Mouse (Mus musculus): ENCODE data around the gene Cltrn.

Cltrn gene

GRCm38 (mm10) chrX:164088582-164088981, at the start of gene Cltrn:
TSS of gene Cltrn (plus strand) at chrX:164088830.
- no peak for DNase-seq

GRCm38 (mm10) chrX:164038882-164039281, 49.7 kb upstream of the Cltrn start:
- no peak for DNase-seq

- DNase-seq: no peak
These were observed 46.6 kb upstream of the Cltrn start for GRCm38 (mm10) chrX:164042069-164042468.

GRCm38 (mm10) chrX:164046736-164047135, 41.9 kb upstream of the Cltrn start:
- DNase-seq: no peak

GRCm38 (mm10) chrX:164055726-164056125, 32.9 kb upstream of the Cltrn start:
- no peak for DNase-seq

GRCm38 (mm10) chrX:164058523-164058922, 30.1 kb upstream of the Cltrn start:
- no peak for DNase-seq

GRCm38 (mm10) chrX:164059070-164059469, 29.6 kb upstream of the Cltrn start:
- no peak for DNase-seq

- peak; percentile 59 for DNase-seq
These were observed 22.4 kb upstream of the Cltrn start for GRCm38 (mm10) chrX:164066185-164066584.

GRCm38 (mm10) chrX:164068968-164069367, 19.7 kb upstream of the Cltrn start:
- DNase-seq: no peak

- peak; percentile 92 for DNase-seq
These were observed 12.4 kb upstream of the Cltrn start, which contains the start of gene Siah1b for GRCm38 (mm10) chrX:164076040-164076775. TSS of gene Siah1b (minus strand) at chrX:164076493.

- DNase-seq: no peak
These were observed 6.6 kb upstream of the Cltrn start for GRCm38 (mm10) chrX:164082030-164082429.

- DNase-seq: peak; percentile 10
These were observed 1.3 kb downstream of the Cltrn start for GRCm38 (mm10) chrX:164089916-164090315.

GRCm38 (mm10) chrX:164092300-164093169, 3.9 kb downstream of the Cltrn start:
- DNase-seq: no peak

- no peak for DNase-seq
These were observed 4.8 kb downstream of the Cltrn start for GRCm38 (mm10) chrX:164093435-164093834.

GRCm38 (mm10) chrX:164095838-164096237, 7.2 kb downstream of the Cltrn start:
- no peak for DNase-seq

- DNase-seq: no peak
These were observed 12.9 kb downstream of the Cltrn start for GRCm38 (mm10) chrX:164101483-164101882.

- no peak for DNase-seq
These were observed 13.6 kb downstream of the Cltrn start for GRCm38 (mm10) chrX:164102198-164102597.

- DNase-seq: no peak
These were observed 14.0 kb downstream of the Cltrn start for GRCm38 (mm10) chrX:164102656-164103055.

GRCm38 (mm10) chrX:164111146-164111545, 22.5 kb downstream of the Cltrn start:
- DNase-seq: no peak

GRCm38 (mm10) chrX:164113744-164114143, 25.1 kb downstream of the Cltrn start:
- DNase-seq: no peak

- no peak for DNase-seq
These were observed 35.3 kb downstream of the Cltrn start for GRCm38 (mm10) chrX:164123942-164124341.

GRCm38 (mm10) chrX:164133531-164133930, 44.9 kb downstream of the Cltrn start:
- DNase-seq: no peak

- DNase-seq: no peak
These were observed 46.7 kb downstream of the Cltrn start for GRCm38 (mm10) chrX:164135304-164135818.

- no peak for DNase-seq
These were observed 50.4 kb downstream of the Cltrn start, which contains the start of gene Ace2 for GRCm38 (mm10) chrX:164139032-164139431. TSS of gene Ace2 (plus strand) at chrX:164139332.
